Mouse (Mus musculus) liver, embryonic 11.5 days (tissue): ENCODE data around the gene Tmx2. TPM values are rescaled to one million over a fixed set of nuclear protein-coding genes. Genes with fewer than 3 reads are reported as not detected.

Source experiments
- ATAC-seq: fragments of 200-750 bp; cut with Nextera tagmentation; replicated peaks from 2 replicates; pipeline ENCODE4 v1.8.0; 2017; ENCODE audit warnings: moderate number of reproducible peaks, mild to moderate bottlenecking, moderate TSS enrichment, moderate library complexity; ENCODE audit not compliant: low FRiP score
- DNase-seq: peaks from one replicate; pipeline ENCODE4 v3.0.0-alpha.2; 2017; ENCODE audit warnings: low spot score
- H3K27ac ChIP-seq: fragments of 300-500 bp; sonication (generic); 2 replicates; pipeline ENCODE4 v1.5.1; 2014; ENCODE audit warnings: mild to moderate bottlenecking, low read depth, low read length, control low read depth
- H3K27me3 ChIP-seq: fragments of 300-500 bp; sonication (generic); replicated peaks from 2 replicates; pipeline ENCODE4 v1.6.1; 2014; ENCODE audit warnings: low read length, mixed read lengths; ENCODE audit not compliant: control insufficient read depth, insufficient read depth
- H3K36me3 ChIP-seq: fragments of 300-500 bp; sonication (generic); 2 replicates; pipeline ENCODE4 v1.6.1; 2014; ENCODE audit warnings: mild to moderate bottlenecking, low read length, moderate library complexity, mixed read lengths; ENCODE audit not compliant: control insufficient read depth, insufficient read depth
- H3K4me1 ChIP-seq: fragments of 300-500 bp; sonication (generic); replicated peaks from 2 replicates; pipeline ENCODE4 v1.6.1; 2014; ENCODE audit warnings: low read length, mixed read lengths; ENCODE audit not compliant: control insufficient read depth, insufficient read depth
- H3K4me2 ChIP-seq: fragments of 300-500 bp; sonication (generic); 2 replicates; pipeline ENCODE4 v1.6.1; 2014; ENCODE audit warnings: mild to moderate bottlenecking, control low read depth, moderate library complexity
- H3K4me3 ChIP-seq: fragments of 300-500 bp; sonication (generic); 2 replicates; pipeline ENCODE4 v1.5.1; 2014; ENCODE audit warnings: low read depth, low read length, control low read depth
- H3K9ac ChIP-seq: fragments of 300-500 bp; sonication (generic); 2 replicates; pipeline ENCODE4 v1.6.1; 2014; ENCODE audit warnings: low read depth, low read length, control low read depth
- H3K9me3 ChIP-seq: fragments of 300-500 bp; sonication (generic); 2 replicates; pipeline ENCODE4 v1.6.1; 2016; ENCODE audit warnings: low read length, inconsistent platforms, mixed read lengths; ENCODE audit not compliant: control insufficient read depth
- WGBS: fragments of 180-500 bp; shearing (Covaris S2); extraction: QIAGEN DNeasy Blood & Tissue Kit; methylation state at CpG from one replicate; pipeline ENCODE4 v1.1.7; 2014; 5-methylcytosine and 5-hydroxymethylcytosine counted together
- polyA plus RNA-seq: library from polyadenylated mRNA; unstranded; fragments of >200 nt; fragmentation: Nextera tagmentation; extraction: Ambion mirVana; gene quantifications from 2 replicates; pipeline ENCODE4 v1.2.1, GENCODE M21; 2014

Tmx2 gene
- polyA plus RNA-seq, 1 experiment from 2014 or later = 115 TPM

GRCm38 (mm10) chr2:84636231-84636741, 42.7 kb downstream of the Tmx2 start:
- Histone ChIP-seq H3K36me3 (no peaks in the 10 kb centered on the region), H3K9ac (no peak overlapping the region; the same call in 1 of the 2 replicates), H3K4me2 (peak overlapping the region; percentile 59), H3K4me1 (peaks cover 60% of the 10 kb centered on the region), H3K27me3 (no peaks in the 10 kb centered on the region), H3K27ac (peak overlapping the region; percentile 73), H3K4me3 (peak overlapping the region; percentile 5; the same call in 1 of the 2 replicates), H3K9me3 (no peaks in the 10 kb centered on the region)
- 32% methylated on average over 8 of the region's 8 CpGs for WGBS
- no peak for DNase-seq
- peak; percentile 39 for ATAC-seq

GRCm38 (mm10) chr2:84635611-84636010, 43.3 kb downstream of the Tmx2 start:
- Histone ChIP-seq H3K4me3 (peak overlapping the region; percentile 5; the same call in 1 of the 2 replicates), H3K27me3 (no peaks in the 10 kb centered on the region), H3K36me3 (no peaks in the 10 kb centered on the region), H3K9ac (no peak overlapping the region), H3K9me3 (no peaks in the 10 kb centered on the region), H3K4me1 (peaks cover 56% of the 10 kb centered on the region), H3K27ac (peak overlapping the region; percentile 73), H3K4me2 (peak overlapping the region; percentile 59)
- DNase-seq (peak; percentile 55), ATAC-seq (peak; percentile 77)
- 14% methylated on average over 2 of the region's 2 CpGs for WGBS

GRCm38 (mm10) chr2:84634934-84635482, 43.9 kb downstream of the Tmx2 start:
- no peak overlapping the region for H3K4me3 ChIP-seq
- no peaks in the 10 kb centered on the region for H3K9me3 ChIP-seq
- H3K36me3 ChIP-seq = no peaks in the 10 kb centered on the region
- DNase-seq = no peak
- peaks cover 56% of the 10 kb centered on the region for H3K4me1 ChIP-seq
- no peak for ATAC-seq
- H3K27ac ChIP-seq = peak overlapping the region; percentile 73
- no peak overlapping the region; the same call in 1 of the 2 replicates for H3K9ac ChIP-seq
- WGBS = 31% methylated on average over 4 of the region's 4 CpGs
- no peaks in the 10 kb centered on the region for H3K27me3 ChIP-seq
- peak overlapping the region; percentile 59 for H3K4me2 ChIP-seq

- ATAC-seq = no peak
- Histone ChIP-seq H3K36me3 (no peaks in the 10 kb centered on the region), H3K9me3 (no peaks in the 10 kb centered on the region), H3K4me2 (peak overlapping the region; percentile 59), H3K27ac (peak overlapping the region; percentile 46; the same call in 1 of the 2 replicates), H3K4me1 (peaks cover 56% of the 10 kb centered on the region), H3K9ac (no peak overlapping the region), H3K4me3 (no peak overlapping the region), H3K27me3 (no peaks in the 10 kb centered on the region)
- no peak for DNase-seq
- 57% methylated on average over 4 of the region's 4 CpGs for WGBS
Observed at GRCm38 (mm10) chr2:84634006-84634405, 44.9 kb downstream of the Tmx2 start.

GRCm38 (mm10) chr2:84632999-84633398, 45.9 kb downstream of the Tmx2 start:
- Histone ChIP-seq H3K27ac (peak overlapping the region; percentile 51; the same call in 1 of the 2 replicates), H3K4me2 (peak overlapping the region; percentile 50), H3K4me3 (no peak overlapping the region), H3K9ac (no peak overlapping the region; the same call in 1 of the 2 replicates), H3K36me3 (no peaks in the 10 kb centered on the region), H3K27me3 (no peaks in the 10 kb centered on the region), H3K4me1 (peaks cover 50% of the 10 kb centered on the region), H3K9me3 (no peaks in the 10 kb centered on the region)
- WGBS = 1% methylated on average over 3 of the region's 3 CpGs
- ATAC-seq (peak; percentile 37), DNase-seq (no peak)

GRCm38 (mm10) chr2:84632001-84632400, 46.9 kb downstream of the Tmx2 start:
- Histone ChIP-seq H3K36me3 (no peaks in the 10 kb centered on the region), H3K9me3 (no peaks in the 10 kb centered on the region), H3K4me2 (no peak overlapping the region), H3K9ac (no peak overlapping the region), H3K27me3 (no peaks in the 10 kb centered on the region), H3K4me3 (no peak overlapping the region), H3K4me1 (peaks cover 46% of the 10 kb centered on the region), H3K27ac (no peak overlapping the region)
- no peak for DNase-seq
- ATAC-seq = no peak
- WGBS = 88% methylated on average over 1 of the region's 1 CpGs

GRCm38 (mm10) chr2:84627036-84627435, 51.9 kb downstream of the Tmx2 start:
- Histone ChIP-seq H3K9me3 (no peaks in the 10 kb centered on the region), H3K27ac (no peak overlapping the region), H3K4me3 (no peak overlapping the region), H3K4me1 (peaks cover 13% of the 10 kb centered on the region), H3K9ac (no peak overlapping the region), H3K27me3 (no peaks in the 10 kb centered on the region), H3K4me2 (no peak overlapping the region), H3K36me3 (peaks cover 3% of the 10 kb centered on the region; the same call in 1 of the 2 replicates)
- 57% methylated on average over 3 of the region's 3 CpGs for WGBS
- ATAC-seq = no peak
- DNase-seq = no peak

GRCm38 (mm10) chr2:84626366-84626975, 52.5 kb downstream of the Tmx2 start:
- Histone ChIP-seq H3K9ac (no peak overlapping the region), H3K4me2 (no peak overlapping the region), H3K9me3 (no peaks in the 10 kb centered on the region), H3K4me1 (peaks cover 13% of the 10 kb centered on the region), H3K4me3 (no peak overlapping the region), H3K36me3 (peaks cover 3% of the 10 kb centered on the region; the same call in 1 of the 2 replicates), H3K27ac (no peak overlapping the region), H3K27me3 (no peaks in the 10 kb centered on the region)
- DNase-seq = no peak
- no peak for ATAC-seq
- WGBS = 78% methylated on average over 7 of the region's 7 CpGs
